Mouse (Mus musculus): ENCODE data around the gene Acvr1b. TPM values are rescaled to one million over a fixed set of nuclear protein-coding genes. Genes with fewer than 3 reads are reported as not detected.

The Acvr1b gene
- polyA plus RNA-seq (2012; rRNA removed): 28.3 and 29.9 TPM in 2 replicates

GRCm38 (mm10) chr15:101173421-101174211, at the start of gene Acvr1b:
TSS of gene Acvr1b (plus strand) at chr15:101174067.

GRCm38 (mm10) chr15:101128181-101129089, 45.4 kb upstream of the Acvr1b start, which contains the start of gene Acvrl1:
TSS of gene Acvrl1 (plus strand) at chr15:101128522.

GRCm38 (mm10) chr15:101224006-101224906, 50.4 kb downstream of the Acvr1b start, which contains the start of gene Grasp:
TSS of gene Grasp (plus strand) at chr15:101224188.

GRCm38 (mm10) chr15:101253886-101254795, 80.3 kb downstream of the Acvr1b start, which contains the start of gene Nr4a1:
TSS of gene Nr4a1 (plus strand) at chr15:101254269.

Other genes with a start within 250 kb of the Acvr1b start
- gene Gm47841, start 126.7 kb upstream of the Acvr1b start, polyA plus RNA-seq (2012; rRNA removed): 0.16 TPM in 1 of 2 replicates, not detected in the other
- gene Fignl2, start 95.5 kb upstream of the Acvr1b start, polyA plus RNA-seq (2012; rRNA removed): 10.5 and 10.7 TPM in 2 replicates
- 0.04 TPM in 1 of 2 replicates, not detected in the other for gene Ankrd33, start 58.3 kb upstream of the Acvr1b start, polyA plus RNA-seq (2012; rRNA removed)
- 8.9 and 10.6 TPM in 2 replicates for gene Acvrl1, start 45.5 kb upstream of the Acvr1b start, polyA plus RNA-seq (2012; rRNA removed)
- 13.0 and 13.8 TPM in 2 replicates for gene Grasp, start 50.1 kb downstream of the Acvr1b start, polyA plus RNA-seq (2012; rRNA removed)
- 3.0 and 6.0 TPM in 2 replicates for gene Nr4a1, start 80.2 kb downstream of the Acvr1b start, polyA plus RNA-seq (2012; rRNA removed)
- gene Atg101, start 110.2 kb downstream of the Acvr1b start, polyA plus RNA-seq (2012; rRNA removed): 51.6 and 56.7 TPM in 2 replicates
- gene 6030408B16Rik, start 119.1 kb downstream of the Acvr1b start, polyA plus RNA-seq (2012; rRNA removed): 0.28 and 1.3 TPM in 2 replicates
- 0.17 and 0.30 TPM in 2 replicates for gene Krt80, start 196.1 kb downstream of the Acvr1b start, polyA plus RNA-seq (2012; rRNA removed)
- 6.8 and 9.1 TPM in 2 replicates for gene Krt7, start 237.0 kb downstream of the Acvr1b start, polyA plus RNA-seq (2012; rRNA removed)

Data from central nervous system, embryonic 11.5 days (tissue).